Mouse (Mus musculus): ENCODE data around the gene Dctn3.
"Not testable (repeated sequence)": the region's sequence is repeated elsewhere in the genome, so short reads cannot be mapped to it uniquely, and the experiment has no call there.

DNA sequence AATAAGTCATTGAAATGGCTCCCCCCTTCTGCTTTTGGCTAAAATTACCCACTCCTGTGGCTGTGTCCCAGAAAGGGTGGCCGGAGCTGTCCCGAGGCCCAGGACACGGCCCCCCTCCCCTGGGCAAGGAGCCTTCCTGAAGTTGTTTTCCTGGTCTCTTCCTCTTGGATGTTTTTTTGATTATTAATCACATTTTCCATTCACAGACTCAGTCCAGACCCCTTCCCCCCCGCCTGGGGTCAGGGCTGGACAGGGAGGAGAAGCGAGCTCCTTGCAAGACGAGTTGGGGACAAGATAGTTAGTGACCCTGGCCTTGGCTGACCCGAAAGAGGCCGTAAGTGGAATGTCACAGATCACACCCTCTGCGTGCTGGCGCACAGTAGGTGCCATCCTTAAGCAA, 23.2 kb downstream of the Dctn3 start, which contains the start of gene Il11ra1:
- not testable (repeated sequence) for TF ChIP-seq CTCF (IDR thresholded peaks at IDR 0.05; ENCODE audit: borderline replicate concordance, insufficient read depth, low read length); POLR2A (IDR thresholded peaks at IDR 0.05; ENCODE audit: low read depth, low read length)
